Mouse (Mus musculus) thymus, adult 18-20 months (tissue): Measurements from ENCODE around the gene Slfn8.
A peak's percentile ranks its signal among the peaks of the same experiment; 100 is the strongest.
"Not testable (repeated sequence)": the region's sequence is repeated elsewhere in the genome, so short reads cannot be mapped to it uniquely, and the experiment has no call there.

ENCODE experiments used
- DNase-seq, 2 experiments: peaks; one replicate each; pipeline ENCODE4 v3.0.0; 2022; ENCODE audit warnings: mixed read lengths in 2 of 2

Slfn8 gene

DNA sequence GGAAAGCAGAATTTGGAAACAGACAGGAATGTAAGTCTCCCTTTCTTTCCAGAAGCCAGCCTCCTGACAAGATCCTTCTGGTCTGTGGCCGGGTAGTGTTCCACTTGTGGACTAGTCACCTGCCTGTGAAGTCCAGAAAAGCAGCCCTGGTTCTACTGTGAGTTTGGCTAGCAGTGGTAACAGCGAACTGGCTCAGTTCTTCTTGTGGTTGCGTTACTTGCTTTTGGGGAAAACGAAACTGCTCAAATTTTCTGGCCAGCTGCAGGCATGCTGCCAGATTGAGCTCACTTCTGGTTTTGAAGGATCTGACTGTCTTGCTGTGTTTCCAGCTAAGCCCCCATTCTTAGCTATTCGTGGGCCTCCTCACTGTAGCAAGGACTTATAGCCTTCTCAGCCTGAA lies at the start of gene Slfn8:
Gene Slfn8 (minus strand): TSS at position 190 of the 400 bp plus-strand sequence.
- peak; percentile 13 to 37 for DNase-seq

DNA sequence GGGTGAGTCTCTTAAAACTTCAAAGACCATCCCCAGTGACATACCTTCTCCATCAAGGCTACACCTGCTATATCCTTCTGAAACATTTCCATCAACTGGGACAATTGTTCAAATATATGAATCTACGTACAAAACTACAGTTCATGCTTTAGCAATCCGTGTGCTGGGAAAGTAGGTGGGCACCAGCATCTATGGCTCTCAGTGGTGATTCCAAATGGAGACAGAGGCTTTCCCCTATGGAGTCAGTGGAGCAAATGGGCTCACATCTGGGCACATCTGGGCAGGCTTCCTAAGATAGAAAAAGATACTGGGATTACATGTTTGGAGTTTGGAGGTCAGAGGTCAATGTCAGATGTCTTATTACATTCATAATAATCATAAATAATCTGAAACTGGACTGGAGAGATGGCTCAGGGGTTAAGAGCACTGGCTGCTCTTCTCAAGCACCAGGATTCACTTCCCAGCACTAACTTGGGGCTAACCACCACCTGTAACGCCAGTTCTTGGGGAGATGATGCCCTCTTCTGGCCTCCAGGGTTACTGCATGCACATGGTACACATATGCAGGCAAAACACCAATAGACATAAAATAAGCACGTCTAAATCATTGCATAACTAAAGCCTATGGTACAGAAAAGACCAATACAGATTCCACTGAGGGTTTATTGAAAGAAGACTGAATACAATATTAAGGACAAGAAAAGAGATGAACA lies 47.5 kb upstream of the Slfn8 start:
- DNase-seq: peak in 1 of 2 experiments; percentile 17

DNA sequence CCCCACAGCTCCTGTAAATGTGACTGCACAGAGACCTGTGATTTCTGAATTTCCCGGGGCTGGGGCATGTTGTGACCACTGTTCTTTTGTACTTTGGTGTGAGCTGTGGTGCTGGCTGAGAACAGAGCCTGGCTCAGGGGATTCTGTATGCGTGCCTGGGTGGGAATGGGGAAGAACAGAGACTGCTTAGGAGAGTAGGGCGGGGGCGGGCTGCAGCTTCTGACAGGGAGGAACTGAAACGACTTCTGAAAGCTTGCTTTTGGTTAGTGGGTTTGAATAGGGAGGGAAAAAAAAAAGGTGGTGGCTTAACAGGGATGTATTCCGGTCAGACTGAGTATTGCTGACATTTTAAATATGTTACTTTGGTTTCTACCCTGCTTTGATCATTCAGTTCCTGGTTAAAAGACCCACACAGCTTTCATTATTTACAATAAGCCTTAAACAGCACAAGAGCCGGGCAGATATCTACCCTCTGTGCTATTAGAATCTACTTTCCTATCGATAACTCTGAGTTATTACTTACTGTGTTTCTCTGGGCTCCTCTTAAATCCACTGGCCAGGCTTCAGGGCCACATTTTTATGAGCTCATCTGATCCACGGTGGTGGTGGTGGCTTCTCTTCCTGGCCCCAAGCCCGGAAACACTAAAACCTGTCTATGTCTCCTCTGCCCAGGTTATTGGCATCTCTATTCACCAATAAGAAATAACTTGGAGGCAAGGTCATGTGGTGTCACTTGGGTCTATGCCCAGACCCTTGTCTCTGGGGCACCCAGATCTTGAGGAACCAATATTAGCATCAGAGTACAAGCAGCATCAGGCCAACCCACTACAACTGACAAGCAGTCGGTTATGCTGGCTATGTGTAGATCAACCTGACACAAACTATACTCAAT lies 46.3 kb upstream of the Slfn8 start:
- peak in 1 of 2 experiments; percentile 55 for DNase-seq

DNA sequence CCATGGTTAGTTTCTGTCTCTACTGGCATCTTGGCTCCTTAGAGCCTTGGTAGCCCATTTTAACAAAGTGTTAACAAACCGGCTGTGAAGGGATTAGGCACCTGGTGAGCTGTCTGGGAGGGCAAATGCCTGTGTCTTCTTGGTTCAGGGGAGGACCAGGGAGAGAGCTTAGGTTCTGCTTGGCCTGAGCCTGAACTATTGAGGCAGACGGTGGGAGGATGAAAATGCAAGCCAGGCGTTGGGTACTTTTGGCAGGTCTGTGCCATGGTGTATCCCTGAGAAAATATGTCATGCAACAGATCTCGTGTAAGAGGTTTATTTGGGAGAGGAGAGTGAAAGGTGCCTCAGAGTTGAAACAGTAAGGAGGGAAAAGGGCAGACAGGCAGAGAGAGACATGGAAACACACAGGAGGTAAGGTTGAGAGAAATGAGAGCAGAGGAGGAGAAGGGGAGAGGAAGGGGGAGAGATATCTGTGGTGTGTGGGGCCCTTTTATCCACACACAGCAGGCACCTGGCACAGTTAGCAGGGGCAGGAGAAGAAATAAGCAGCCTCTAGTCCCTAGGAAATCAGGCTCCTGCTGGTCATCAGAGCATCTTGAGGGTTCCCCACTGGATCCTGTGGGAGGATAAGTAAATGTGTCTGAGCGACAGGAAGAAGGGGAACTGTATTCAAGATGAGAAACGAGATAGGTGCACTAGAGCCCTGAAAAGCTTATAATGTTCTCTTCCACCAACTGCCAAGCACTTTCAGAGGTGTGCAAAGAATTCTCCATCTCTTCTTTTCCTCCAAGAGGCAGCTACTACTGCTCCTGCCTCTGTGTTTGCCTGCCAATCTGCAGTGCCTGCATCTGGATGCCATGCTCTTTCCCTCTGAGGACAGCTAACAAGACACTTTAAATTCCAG lies 45.1 kb upstream of the Slfn8 start:
- peak in 1 of 2 experiments; percentile 45 for DNase-seq

DNA sequence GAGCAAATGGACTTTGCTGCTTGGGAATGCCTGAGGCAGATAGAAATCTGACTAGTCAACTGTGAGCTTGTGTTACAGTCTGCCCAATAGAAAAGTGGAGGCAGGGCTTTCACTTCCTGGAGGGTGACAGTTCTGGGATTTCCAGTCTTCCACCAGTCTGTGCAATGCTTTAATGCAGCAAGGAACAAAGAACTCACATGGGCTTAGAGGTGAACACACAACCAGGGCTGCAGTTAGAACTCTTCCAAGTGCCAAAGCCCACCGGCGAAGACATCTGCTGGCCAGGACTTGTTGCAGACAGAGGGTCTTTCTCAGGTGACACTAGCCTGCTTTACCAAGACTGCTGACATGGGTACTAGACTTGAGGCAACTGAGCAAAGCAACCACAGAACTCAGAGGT lies 44.3 kb upstream of the Slfn8 start, which contains the start of gene Slfn2:
Gene Slfn2 (plus strand): TSS at position 167 of the 400 bp plus-strand sequence.
- DNase-seq: peak in 1 of 2 experiments; percentile 68

DNA sequence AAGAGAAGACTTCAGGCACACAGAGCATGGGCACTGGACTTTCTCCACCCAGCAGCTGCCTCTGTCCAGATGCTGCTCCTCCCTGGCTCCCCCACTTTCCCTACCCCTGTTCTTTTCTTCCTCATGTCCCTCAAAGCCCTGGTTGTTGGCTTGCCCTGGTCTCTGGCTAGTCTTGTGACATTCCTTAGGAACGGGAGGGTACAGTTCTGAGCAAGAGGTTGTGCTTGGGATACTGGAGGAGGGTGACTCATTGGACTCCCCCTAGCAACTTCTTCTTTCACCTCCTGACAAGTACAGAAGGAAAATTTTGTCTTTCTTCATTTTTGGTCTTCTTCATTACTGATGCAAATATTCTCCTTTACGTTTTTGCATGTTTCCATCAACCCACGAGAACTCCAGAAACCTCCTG lies 43.3 kb upstream of the Slfn8 start:
- DNase-seq: no peak

DNA sequence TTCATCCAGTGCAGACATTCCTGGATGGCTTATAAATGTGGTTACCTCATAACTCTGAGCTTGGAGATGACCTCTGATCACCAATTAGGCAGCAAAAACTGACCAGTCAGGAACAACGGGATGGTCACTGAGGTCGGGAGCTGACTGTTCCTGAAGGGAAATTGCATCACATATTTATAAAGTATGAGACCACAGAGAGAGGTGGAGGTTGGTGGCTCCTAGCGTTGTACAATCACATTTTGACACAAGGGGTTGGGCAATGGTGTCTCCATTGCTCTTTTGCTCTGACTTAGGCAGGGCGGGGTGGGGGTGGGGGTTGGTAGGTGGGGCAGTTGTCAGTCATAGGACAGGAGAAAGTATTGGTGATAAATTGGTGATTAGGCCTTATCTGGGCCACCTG lies 42.5 kb upstream of the Slfn8 start:
- no peak for DNase-seq

DNA sequence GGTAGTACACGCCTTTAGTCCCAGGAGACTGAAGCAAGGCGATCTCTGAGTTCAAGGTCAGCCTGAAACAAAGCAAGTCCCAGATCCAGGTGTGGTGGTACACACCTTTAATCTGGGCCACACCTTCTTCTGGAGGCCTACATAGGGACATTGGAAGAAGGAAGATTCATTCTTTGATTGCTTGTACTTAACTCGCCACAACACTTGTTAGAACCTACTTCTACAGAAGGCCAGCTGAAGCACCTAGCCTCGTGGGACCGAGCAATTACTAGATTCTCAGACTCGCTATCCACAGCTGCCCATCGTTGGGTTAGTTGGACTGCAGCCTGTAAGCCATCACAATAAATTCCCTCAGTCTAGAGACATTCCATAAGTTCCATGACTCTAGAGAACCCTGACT lies 41.2 kb upstream of the Slfn8 start:
- peak in 1 of 2 experiments; percentile 2 for DNase-seq

DNA sequence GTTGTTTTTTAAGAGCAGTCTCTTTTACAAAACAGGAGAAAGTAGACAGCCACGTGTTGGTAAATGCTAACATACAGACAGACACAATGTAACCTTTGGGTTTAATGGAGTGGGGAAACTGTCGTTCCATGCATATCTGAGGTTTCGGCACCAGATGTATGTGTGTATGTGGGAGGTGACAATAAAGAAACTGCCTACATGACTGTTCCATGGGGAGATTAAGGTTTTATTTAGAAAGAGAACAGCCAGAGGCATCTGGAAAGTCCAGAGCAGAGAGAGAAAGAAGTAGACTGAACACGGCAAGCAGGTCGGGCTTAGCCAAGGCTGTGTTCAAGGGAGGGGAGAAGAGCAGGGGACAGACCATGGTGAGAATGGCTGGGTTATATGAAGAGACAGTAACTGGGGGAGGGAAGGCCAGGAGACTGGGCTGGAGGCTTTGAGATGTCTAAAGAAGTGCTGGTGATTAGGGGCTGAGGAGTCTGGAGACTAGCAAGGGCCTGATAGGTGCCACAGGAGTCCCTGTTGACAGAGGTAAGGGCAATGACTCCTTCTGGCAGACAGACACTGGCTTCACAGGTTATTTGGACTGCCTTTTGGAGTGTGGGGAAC lies 39.9 kb upstream of the Slfn8 start:
- no peak for DNase-seq

DNA sequence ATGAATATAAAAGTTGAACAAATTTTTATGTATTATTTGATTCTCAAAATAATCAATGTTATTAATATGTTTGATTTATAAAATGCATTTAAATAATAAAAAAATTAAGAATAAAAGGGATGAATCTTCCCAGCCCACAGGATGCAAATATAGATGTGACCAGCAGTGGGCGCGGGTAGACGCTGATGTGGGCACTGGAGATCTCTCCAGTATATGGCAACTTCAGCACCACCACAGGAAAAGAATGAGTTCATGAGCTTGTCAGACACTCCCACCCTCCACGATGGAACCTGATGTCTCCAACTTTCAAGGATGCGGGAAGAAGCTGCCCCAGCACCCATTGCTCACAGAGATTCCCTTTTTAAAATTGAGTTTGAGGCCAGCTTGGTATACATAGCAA lies 37.3 kb upstream of the Slfn8 start:
- peak in 1 of 2 experiments; percentile 51 for DNase-seq

DNA sequence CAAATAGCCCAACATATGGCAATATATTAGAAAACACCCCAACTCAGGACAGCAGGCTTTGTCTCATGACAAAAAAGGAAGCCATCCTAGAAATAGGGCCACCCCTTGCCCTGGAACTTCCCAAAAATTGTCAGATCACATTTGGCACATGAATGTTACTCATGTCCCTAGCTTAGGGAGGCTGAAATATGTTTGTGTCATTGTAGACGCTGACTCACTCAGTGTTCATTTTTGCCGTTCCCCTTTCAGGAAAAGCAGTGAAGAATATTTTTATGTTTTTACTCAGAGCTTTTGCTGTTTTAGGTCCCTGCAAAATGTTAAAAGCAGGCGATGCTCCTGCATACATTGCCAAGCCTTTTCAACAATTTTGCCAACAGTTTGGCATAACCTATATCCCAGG lies 25.0 kb upstream of the Slfn8 start:
- no peak for DNase-seq

DNA sequence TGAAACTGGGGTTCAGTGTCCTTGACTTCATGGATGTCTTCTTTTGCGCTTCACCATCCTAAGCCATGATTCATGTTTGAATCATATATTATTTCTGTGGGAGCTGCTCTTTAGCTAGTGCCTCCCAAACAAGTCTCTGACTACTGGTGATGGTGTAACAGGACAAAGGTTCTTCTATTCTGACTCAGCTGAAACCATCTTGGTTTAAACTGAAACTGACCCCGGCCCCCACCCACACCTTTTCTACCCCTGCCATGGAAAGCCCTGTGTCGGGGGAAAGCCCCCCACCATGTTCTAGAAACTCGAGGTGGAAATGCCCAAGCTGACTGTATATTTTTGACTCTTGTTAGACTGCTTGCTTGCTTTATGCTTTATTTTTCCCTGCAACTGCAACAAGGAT lies 23.3 kb upstream of the Slfn8 start:
- no peak for DNase-seq

DNA sequence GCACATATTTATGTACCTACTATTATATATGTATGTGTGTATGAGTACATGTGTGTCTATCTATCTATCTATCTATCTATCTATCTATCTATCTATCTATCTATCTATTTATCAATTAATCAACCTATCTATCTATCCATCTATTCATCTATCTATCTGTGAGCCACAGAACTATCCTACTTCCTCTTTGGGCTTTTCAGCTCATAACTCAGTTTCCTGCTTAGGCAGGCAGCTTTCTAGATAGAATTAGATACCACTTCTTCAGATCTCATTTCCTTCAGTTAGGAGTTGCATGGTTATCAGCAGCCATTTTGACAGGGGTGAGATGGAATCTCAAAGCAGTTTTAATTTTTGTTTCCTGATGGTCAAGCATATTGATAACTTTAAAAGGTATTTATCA lies 20.4 kb upstream of the Slfn8 start:
- DNase-seq: no peak

DNA sequence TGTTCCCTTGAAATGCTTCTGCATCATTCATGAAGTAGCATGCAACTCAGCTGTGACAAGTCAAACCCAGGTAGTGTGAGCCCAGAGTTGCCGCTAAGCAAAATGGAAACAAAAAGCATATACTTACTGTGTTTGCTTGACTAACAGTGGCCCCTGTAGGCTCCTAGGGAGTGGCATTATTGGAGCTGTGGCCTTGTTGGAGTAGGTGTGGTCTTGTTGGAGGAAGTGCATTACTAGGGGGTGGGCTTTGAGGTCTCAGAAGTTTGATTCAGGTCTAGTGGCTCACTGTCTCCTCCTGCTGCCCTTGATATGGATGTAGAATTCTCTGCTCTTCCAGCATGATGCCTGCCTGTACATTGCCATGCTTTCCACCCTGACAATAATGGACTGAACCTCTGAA lies 19.7 kb upstream of the Slfn8 start:
- DNase-seq: peak; percentile 39 to 69

DNA sequence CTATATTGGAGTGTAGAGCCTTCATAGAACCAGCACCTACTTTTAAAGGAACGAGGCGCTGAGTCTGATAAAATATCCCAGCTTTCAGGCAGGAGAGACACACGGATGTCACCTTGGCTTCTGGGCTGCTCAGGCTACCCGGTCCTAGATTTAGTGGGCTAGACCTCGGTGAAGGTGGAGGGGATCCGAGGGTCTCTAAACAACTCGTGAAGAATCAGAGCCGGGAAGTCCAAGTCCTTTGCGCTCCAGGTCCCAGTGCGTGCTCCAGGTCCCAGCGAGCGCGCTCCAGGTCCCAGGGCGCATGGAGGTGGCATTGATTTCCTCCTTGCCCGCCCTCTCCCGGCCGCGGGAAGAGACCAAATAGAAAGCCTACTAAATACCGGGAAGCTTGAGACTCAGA lies 19.2 kb upstream of the Slfn8 start:
- no peak for DNase-seq

DNA sequence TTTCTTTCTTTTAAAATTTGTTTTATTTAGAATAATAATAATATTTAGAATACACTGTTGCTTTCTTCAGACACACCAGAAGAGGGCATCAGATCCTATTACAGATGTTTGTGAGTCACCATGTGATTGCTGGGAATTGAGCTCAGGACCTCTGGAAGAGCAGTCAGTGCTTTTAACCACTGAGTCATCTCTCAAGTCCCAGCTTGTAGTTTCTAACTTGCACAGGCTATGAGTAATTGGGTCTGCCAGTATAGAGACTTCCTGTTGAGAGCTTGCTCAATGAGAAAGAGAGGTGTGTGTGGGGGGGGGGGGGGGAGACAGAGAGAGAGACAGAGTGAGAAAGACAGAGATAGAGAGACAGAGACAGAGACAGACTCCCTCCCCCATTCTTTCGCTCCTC lies 18.5 kb upstream of the Slfn8 start:
- no peak for DNase-seq

DNA sequence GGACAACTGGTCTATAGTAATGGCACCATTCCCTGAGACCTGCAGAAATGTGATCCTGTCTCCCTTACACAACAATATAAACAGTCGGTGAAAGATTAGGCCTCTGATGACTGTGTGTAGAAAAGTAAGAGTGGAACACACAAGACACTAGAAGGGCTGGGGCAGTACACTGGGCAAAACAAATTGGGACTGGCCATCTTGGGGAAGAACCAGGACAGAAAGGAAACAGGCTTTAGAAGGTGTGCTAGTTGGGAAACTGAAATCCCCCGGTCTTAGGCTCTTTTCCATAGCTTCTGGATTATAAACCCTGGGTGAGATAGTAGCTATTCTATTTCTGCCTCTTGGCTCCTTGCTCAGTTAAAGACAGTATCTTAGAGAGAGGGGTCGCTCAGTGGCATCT lies 18.1 kb upstream of the Slfn8 start:
- not testable (repeated sequence) for DNase-seq

DNA sequence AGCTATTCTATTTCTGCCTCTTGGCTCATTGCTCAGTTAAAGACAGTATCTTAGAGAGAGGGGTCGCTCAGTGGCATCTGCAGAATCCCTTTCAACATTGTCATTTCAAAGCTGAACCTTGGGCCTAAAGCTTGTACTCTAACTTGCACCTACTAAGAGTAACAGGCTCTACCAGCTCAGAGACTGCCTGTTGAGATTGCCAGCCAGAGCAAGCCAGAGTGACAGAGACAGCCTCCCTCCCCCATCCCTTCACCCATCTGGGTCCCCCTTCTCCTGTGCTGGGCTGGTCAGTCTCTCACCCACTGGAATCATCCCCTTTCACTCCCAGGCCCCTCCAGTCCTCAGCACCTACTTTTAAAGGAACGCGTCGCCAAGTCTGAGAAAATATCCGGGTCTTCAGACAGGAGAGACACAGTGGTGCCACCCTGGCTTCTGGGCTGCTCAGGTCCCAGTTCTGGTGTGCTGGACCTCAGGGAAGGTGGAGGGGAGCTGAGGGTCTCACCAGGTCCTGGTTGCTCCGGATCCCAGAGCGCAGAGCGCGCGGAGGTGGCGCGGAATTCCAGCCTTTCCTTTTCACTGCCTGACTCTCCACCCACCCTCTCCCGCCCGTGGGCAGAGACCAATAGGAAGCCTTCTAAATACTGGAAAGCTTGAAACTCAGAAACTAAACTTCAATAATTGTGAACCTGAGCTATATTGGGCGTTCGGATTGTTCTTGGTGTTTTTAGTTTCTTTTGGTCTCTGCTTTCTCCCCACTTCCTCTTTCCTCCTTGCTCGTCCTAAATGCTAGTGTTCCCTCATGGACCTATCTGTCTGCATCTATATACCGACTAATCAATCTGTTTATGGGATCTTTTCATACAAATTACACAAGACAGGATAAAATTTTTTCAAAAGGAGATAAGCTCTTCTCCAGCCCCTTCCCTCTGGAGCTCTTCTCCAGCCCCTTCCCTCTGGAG lies 770 bp downstream of the Slfn8 start:
- DNase-seq: not testable (repeated sequence)

DNA sequence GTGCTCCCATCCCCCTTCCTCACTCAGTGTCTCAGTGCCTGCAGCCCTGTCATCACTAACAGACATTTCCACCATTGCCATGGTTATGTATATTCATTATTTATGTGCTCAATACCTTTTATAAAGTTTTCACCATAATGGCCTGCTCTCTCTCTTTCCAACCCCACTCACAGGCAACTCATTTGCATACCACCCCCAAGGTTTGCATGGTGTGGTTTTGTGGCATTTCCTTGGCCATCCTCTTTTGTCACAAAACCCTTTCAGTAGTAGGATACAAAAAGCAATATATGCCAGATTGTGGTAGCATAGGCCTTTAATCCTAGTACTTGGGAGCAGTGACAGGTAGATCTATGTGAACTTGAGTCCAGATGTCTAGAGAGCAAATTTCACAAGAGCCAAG lies 4.5 kb downstream of the Slfn8 start:
- DNase-seq: no peak

DNA sequence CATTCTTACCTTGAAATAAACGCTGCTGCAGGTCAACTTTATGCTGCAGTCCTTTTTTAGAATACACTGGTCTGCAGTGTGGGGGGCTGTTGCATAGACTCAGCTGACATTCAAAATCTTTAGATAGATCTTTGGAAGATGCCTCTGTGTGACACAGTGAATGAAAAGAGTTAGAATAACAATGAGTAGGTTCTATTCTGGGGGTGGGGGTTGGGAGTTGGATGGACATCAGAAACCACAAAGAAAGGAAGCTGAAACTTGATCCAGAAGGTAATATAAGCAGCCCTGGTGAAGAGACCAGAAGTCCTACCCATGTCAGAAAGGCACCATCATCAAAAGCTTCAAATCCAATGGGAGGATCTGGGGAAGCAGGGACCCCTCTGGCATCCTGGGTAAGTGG lies 7.3 kb downstream of the Slfn8 start:
- DNase-seq: no peak

DNA sequence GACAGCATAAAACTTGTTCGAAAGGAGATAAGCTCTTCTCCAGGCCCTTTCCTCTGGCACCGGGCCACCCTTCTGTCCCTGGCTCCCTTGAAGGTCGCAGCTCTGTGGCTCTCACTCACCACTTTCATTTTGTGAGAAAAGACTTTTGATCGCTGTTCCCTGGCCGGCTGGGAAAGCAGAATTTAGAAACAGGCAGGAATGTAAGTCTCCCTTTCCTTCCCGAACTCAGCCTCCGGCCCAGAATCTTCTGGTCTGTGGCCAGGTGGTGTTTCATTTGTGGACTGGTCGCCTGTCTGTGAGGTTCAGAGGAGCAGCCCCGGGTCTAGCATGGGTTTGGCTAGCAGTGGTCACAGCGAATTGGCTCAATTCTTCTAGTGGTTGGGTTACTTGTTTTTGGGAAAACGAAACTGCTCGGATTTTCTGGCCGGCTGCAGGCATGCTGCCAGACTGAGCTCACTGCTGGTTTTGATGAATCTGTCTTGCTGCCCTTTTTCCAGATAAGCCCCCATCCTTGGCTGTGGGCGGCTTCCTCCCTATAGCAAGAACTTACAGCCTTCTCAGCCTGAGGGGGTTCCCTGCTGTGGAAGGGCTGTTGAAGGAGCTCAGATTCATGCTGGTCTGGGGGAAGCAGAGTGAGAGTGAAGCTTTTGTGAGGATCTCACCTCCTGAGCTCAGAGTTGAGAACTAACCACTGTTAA lies 29.0 kb downstream of the Slfn8 start, which contains the start of gene Slfn9:
Gene Slfn9 (minus strand): TSS at position 362 of the 698 bp plus-strand sequence.
- no peak for DNase-seq
